Mouse (Mus musculus) lung, postnatal 0 days (tissue): ENCODE data around the gene Atp4b.

Experiments used
- CTCF ChIP-seq: IDR thresholded peaks from 2 replicates; pipeline ENCODE4 v1.5.1; 2016; ENCODE audit warnings: antibody characterized with exemption, mild to moderate bottlenecking
- EP300 ChIP-seq: IDR thresholded peaks from 2 replicates; pipeline ENCODE4 v1.6.1; 2016; ENCODE audit warnings: antibody characterized with exemption, mild to moderate bottlenecking, control low read depth

DNA sequence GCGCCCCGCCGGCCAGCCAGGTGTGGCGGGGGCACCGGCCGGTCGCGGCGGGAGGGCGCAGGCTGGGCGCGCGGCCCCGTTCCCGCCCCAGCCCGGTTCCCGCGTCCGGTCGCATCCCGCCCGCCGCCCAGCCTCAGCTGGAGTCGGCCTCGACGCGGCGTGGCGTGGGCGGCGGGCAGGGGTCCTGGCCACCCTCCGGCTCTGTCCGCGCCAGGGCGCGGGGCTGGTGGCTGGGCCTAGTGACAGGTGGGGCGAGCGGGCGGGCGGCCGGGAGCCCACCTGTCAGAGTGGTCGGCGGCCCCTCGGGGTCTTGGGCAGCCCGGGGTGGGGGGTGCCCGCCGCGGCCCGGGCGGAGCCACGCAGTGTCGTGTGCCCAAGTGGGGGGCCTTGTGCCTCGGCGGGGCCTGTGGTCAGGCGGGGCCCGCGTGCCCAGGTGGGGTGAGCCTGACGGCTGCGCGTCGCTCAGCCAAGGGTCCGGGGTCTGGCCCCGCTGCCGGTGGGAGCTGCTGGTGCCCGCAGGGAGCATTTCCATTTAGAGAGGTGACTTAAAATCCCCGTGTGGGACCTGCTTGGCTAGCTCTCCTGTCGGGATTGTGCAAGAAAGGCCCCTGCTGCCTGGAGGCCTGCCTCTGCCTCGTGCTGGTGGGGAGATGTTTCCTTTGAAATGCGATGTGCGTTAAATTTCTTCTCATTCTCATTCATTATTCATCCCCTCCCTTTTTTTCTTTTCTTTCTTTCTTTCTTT is 57.6 kb downstream of the Atp4b start:
- no peak for TF ChIP-seq CTCF
- no peak for TF ChIP-seq EP300
